Mouse (Mus musculus) CH12.LX (cell line): ENCODE measurements at regions not wholly inside any gene's neighbourhood (a gene's known extent, or its start where the extent isn't known, plus 50 kb on each side); places are given as distances from the start of the nearest gene placed in this dataset.

Experiments
- CTCF ChIP-seq, 2 experiments: IDR thresholded peaks in 1 of 2; conservative IDR thresholded peaks in 1 of 2; 2 replicates each; pipeline ENCODE4 v1.5.1; 2011 to 2012; ENCODE audit warnings: low read depth in 2 of 2, low read length in 2 of 2, improper control_type of control experiment in 1 of 2, inconsistent platforms in 1 of 2, mild to moderate bottlenecking in 1 of 2, moderate library complexity in 1 of 2
- POLR2A ChIP-seq: IDR thresholded peaks from 2 replicates; pipeline ENCODE4 v1.6.1; 2011; ENCODE audit warnings: low read depth, mild to moderate bottlenecking, improper control_type of control experiment, low read length
- RAD21 ChIP-seq: IDR thresholded peaks from 2 replicates; pipeline ENCODE4 v1.6.1; 2011; ENCODE audit warnings: low read depth, mild to moderate bottlenecking, low read length, improper control_type of control experiment, moderate library complexity

DNA sequence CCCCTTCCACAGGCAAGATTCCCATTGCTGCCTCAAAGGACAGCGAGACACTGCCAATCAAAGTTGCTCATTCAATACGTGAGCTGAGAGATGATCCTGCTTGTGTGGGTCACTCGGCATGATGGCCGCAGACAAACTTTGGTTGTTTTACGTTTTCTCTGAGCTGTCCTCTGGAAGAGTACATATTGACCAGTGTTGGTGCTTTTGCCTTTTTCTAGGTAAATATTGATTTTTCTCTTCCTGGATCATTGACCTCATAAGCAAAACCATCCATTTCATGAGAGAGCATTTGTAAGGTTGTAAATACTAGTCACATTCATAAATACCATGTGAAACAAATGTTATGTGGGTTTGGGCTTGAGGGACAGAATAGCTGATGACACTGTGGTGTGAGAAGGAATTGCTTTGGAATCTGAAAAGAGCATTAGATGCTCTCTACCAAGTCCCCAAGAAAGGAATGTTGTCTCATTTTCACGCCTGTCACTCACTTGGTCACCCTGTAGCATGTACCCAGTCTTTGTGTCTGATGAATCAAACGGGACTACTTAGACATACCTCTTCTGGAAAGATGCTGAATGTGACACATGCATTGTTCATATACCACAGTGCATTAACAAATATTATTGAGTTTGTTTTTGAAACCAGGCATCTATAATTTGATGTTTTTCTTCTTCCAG lies 150.7 kb upstream of the F930015N05Rik start:
- no peak for TF ChIP-seq POLR2A
- TF ChIP-seq RAD21: no peak
- no peak for TF ChIP-seq CTCF (conservative IDR thresholded peaks at IDR 0.05 in 1 of 2, IDR thresholded peaks at IDR 0.05 in 1 of 2; ENCODE audit: low read depth in 2 of 2, low read length in 2 of 2)
